Mouse (Mus musculus) bone marrow, adult 2 months (tissue): ENCODE results near the gene Sppl3.

Experiments
- CTCF ChIP-seq: fragments of 200-500 bp; IDR thresholded peaks from 2 replicates; pipeline ENCODE4 v1.5.1; 2011; ENCODE audit warnings: low read length, control low read depth; ENCODE audit not compliant: control insufficient read depth, insufficient read depth
- POLR2A ChIP-seq: fragments of 200-500 bp; IDR thresholded peaks from 2 replicates; pipeline ENCODE4 v1.6.1; 2011; ENCODE audit warnings: low read depth, mild to moderate bottlenecking, control low read depth, low read length, borderline replicate concordance; ENCODE audit not compliant: control insufficient read depth

DNA sequence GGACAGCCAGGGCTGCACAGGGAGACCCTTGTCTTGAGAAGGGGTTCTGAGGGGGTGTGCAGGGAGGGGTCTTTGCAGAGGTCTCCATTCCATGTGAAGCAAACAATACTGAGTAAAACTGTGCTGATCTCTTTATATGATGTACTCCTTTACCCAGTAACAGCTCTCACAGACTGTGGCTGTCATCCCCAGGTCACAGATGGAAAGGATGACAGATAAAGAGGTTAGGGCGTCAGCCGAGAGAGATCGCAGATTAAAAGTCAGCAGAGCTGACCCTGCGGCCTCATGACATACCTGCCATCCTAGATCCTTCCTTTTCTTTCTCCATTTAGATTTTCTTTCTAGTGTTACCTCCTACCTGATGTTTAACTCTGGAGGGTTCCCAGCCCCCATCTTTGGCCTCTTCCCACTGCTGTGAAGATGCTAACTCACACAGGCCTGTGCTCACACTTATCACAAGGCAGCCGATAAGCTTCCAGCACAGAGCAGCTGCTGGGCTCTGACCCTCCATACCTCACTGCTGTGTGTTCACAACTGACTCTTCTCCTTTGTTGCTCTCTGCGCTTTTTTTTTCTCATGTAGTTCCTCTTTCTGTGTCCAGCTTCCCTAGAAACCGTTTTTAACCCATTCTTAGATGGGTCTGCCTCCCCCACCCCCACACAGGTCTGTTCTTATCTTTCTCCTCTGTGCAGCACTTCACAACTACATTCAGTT, 47.8 kb downstream of the Sppl3 start:
- no peak for TF ChIP-seq CTCF
- no peak for TF ChIP-seq POLR2A
